Mouse (Mus musculus) gastrocnemius, postnatal 25 days (tissue): ENCODE results near the gene Sptbn4. TPM values are rescaled to one million over a fixed set of nuclear protein-coding genes. Genes with fewer than 3 reads are reported as not detected.
A peak's percentile ranks its signal among the peaks of the same experiment; 100 is the strongest.

ENCODE experiments used
- DNase-seq: peaks from one replicate; pipeline ENCODE4 v3.0.0; 2022
- total RNA-seq, 2 experiments: library from RNA; stranded (reverse); gene quantifications; 1 replicate in 1 of 2; 2 replicates in 1 of 2; pipeline ENCODE4 v1.2.3; 2021

Gene Sptbn4
- total RNA-seq, 2 experiments from 2014 or later = 0.05 TPM; not detected in 1

GRCm38 (mm10) chr7:27326101-27326880, 121.2 kb downstream of the Sptbn4 start:
- peak; percentile 77 for DNase-seq

- DNase-seq = peak; percentile 86
Observed at GRCm38 (mm10) chr7:27325697-27326096, 121.8 kb downstream of the Sptbn4 start.

GRCm38 (mm10) chr7:27324928-27325327, 122.6 kb downstream of the Sptbn4 start:
- no peak for DNase-seq

- DNase-seq = no peak
Observed at GRCm38 (mm10) chr7:27324161-27324560, 123.3 kb downstream of the Sptbn4 start.

- DNase-seq = no peak
Observed at GRCm38 (mm10) chr7:27323001-27323400, 124.5 kb downstream of the Sptbn4 start.

GRCm38 (mm10) chr7:27322291-27322690, 125.2 kb downstream of the Sptbn4 start:
- DNase-seq = no peak

- no peak for DNase-seq
Observed at GRCm38 (mm10) chr7:27319411-27319810, 128.1 kb downstream of the Sptbn4 start.

GRCm38 (mm10) chr7:27315958-27316357, 131.5 kb downstream of the Sptbn4 start:
- DNase-seq = peak; percentile 91

- DNase-seq = no peak
Observed at GRCm38 (mm10) chr7:27314393-27314792, 133.1 kb downstream of the Sptbn4 start.

GRCm38 (mm10) chr7:27311651-27312284, 135.7 kb downstream of the Sptbn4 start:
- DNase-seq = no peak

GRCm38 (mm10) chr7:27310996-27311535, 136.4 kb downstream of the Sptbn4 start:
- DNase-seq = no peak

- DNase-seq = no peak
Observed at GRCm38 (mm10) chr7:27310306-27310705, 137.2 kb downstream of the Sptbn4 start.

- DNase-seq = no peak
Observed at GRCm38 (mm10) chr7:27309832-27310231, 137.7 kb downstream of the Sptbn4 start.

- DNase-seq = no peak
Observed at GRCm38 (mm10) chr7:27308821-27309549, 138.5 kb downstream of the Sptbn4 start.

- no peak for DNase-seq
Observed at GRCm38 (mm10) chr7:27307551-27307950, 139.9 kb downstream of the Sptbn4 start.

Other genes with a start within 250 kb of the Sptbn4 start
- gene Itpkc, start 219.0 kb downstream of the Sptbn4 start, total RNA-seq = 1 to 10 TPM; 2.3 to 3.6 TPM
- 1 to 10 TPM; 3.0 to 4.9 TPM for gene Coq8b, start 214.7 kb downstream of the Sptbn4 start, total RNA-seq
- 1 to 10 TPM; 3.6 to 5.4 TPM for gene Numbl, start 189.3 kb downstream of the Sptbn4 start, total RNA-seq
- 10 to 100 TPM; 69.4 to 77.8 TPM for gene Ltbp4, start 110.0 kb downstream of the Sptbn4 start, total RNA-seq
- gene Shkbp1, start 91.7 kb downstream of the Sptbn4 start, total RNA-seq = 1 to 10 TPM in 1 of 2 experiments, under 1 TPM in 1; 1.00 to 3.1 TPM
- not detected for gene Gm20479, start 90.3 kb downstream of the Sptbn4 start, total RNA-seq
- 10 to 100 TPM; 11.0 to 17.2 TPM for gene Blvrb, start 292 bp upstream of the Sptbn4 start, total RNA-seq
- 1 to 10 TPM; 3.8 to 7.3 TPM for gene Sertad3, start 26.1 kb upstream of the Sptbn4 start, total RNA-seq
- 1 to 10 TPM; 6.8 to 7.5 TPM for gene Sertad1, start 39.2 kb upstream of the Sptbn4 start, total RNA-seq
- gene Prx, start 51.6 kb upstream of the Sptbn4 start, total RNA-seq = 10 to 100 TPM; 11.6 to 13.0 TPM
- gene Hipk4, start 75.6 kb upstream of the Sptbn4 start, total RNA-seq = under 1 TPM; 0.13 to 0.18 TPM
- gene Pld3, start 105.5 kb upstream of the Sptbn4 start, total RNA-seq = 10 to 100 TPM; 14.9 to 15.0 TPM
- 100 to 1,000 TPM in 1 of 2 experiments, 10 to 100 TPM in 1; 88.3 to 110 TPM for gene 2310022A10Rik, start 105.5 kb upstream of the Sptbn4 start, total RNA-seq
- 100 to 1,000 TPM; 135 to 147 TPM for gene Akt2, start 143.9 kb upstream of the Sptbn4 start, total RNA-seq
- not detected for gene Ttc9b, start 206.2 kb upstream of the Sptbn4 start, total RNA-seq
- 10 to 100 TPM; 27.7 to 28.1 TPM for gene Map3k10, start 226.9 kb upstream of the Sptbn4 start, total RNA-seq
- gene Zfp607b, start 241.7 kb upstream of the Sptbn4 start, total RNA-seq = under 1 TPM; 0.49 to 0.75 TPM